Mouse (Mus musculus) myocyte (in vitro differentiated cells): ENCODE data around the gene Focad. TPM values are rescaled to one million over a fixed set of nuclear protein-coding genes. Genes with fewer than 3 reads are reported as not detected.

Experiments
- H3K27me3 ChIP-seq: one replicate; pipeline ENCODE4 v1.6.1; 2011; ENCODE audit not compliant: control insufficient read depth, insufficient read depth, insufficient read length
- H3K36me3 ChIP-seq: one replicate; pipeline ENCODE4 v1.6.1; 2011; ENCODE audit not compliant: control insufficient read depth, insufficient read depth
- H3K4me2 ChIP-seq: one replicate; pipeline ENCODE4 v1.6.1; 2011; ENCODE audit warnings: low read depth, control low read depth
- H3K4me3 ChIP-seq: one replicate; pipeline ENCODE4 v1.5.1; 2011; ENCODE audit warnings: mild to moderate bottlenecking, control low read depth, moderate library complexity
- H3K79me2 ChIP-seq: one replicate; pipeline ENCODE4 v1.6.1; 2011; ENCODE audit not compliant: control insufficient read depth, insufficient read depth
- H3ac ChIP-seq: one replicate; pipeline ENCODE4 v1.6.1; 2011; ENCODE audit not compliant: control insufficient read depth, insufficient read length
- CEBPB ChIP-seq: IDR thresholded peaks from 2 replicates; pipeline ENCODE4 v1.6.1; 2011; ENCODE audit warnings: mild to moderate bottlenecking, moderate library complexity; ENCODE audit not compliant: poor library complexity, insufficient read depth, severe bottlenecking
- E2F4 ChIP-seq: IDR thresholded peaks from one replicate; pipeline ENCODE4 v1.6.1; 2011; ENCODE audit warnings: mild to moderate bottlenecking, control low read depth, moderate library complexity; ENCODE audit not compliant: insufficient read depth
- MAX ChIP-seq: IDR thresholded peaks from one replicate; pipeline ENCODE4 v1.6.1; 2011; ENCODE audit warnings: low read depth, mild to moderate bottlenecking, control low read depth
- MYOD1 ChIP-seq, 3 experiments: IDR thresholded peaks; one replicate each; pipeline ENCODE4 v1.6.1; 2011; ENCODE audit warnings: control low read depth in 2 of 3, low read depth in 2 of 3, mild to moderate bottlenecking in 2 of 3, moderate library complexity in 1 of 3; ENCODE audit not compliant: insufficient read length in 2 of 3, control insufficient read depth in 1 of 3
- MYOG ChIP-seq, 3 experiments: IDR thresholded peaks; one replicate each; pipeline ENCODE4 v1.6.1; 2011; ENCODE audit warnings: control low read depth in 2 of 3, low read depth in 2 of 3, mild to moderate bottlenecking in 2 of 3; ENCODE audit not compliant: insufficient read length in 2 of 3, control insufficient read depth in 1 of 3, insufficient read depth in 1 of 3
- POLR2A ChIP-seq: IDR thresholded peaks from one replicate; pipeline ENCODE4 v1.6.1; 2011; ENCODE audit warnings: low read depth, mild to moderate bottlenecking, control low read depth, moderate library complexity; ENCODE audit not compliant: insufficient read length
- POLR2AphosphoS2 ChIP-seq: IDR thresholded peaks from one replicate; pipeline ENCODE4 v1.6.1; 2011; ENCODE audit warnings: low read depth, control low read depth; ENCODE audit not compliant: insufficient read length
- REST ChIP-seq: IDR thresholded peaks from one replicate; pipeline ENCODE4 v1.6.1; 2011; ENCODE audit warnings: mild to moderate bottlenecking, control low read depth, moderate library complexity; ENCODE audit not compliant: insufficient read depth, insufficient read length
- SRF ChIP-seq: IDR thresholded peaks from one replicate; pipeline ENCODE4 v1.6.1; 2011; ENCODE audit warnings: low read depth; ENCODE audit not compliant: control insufficient read depth, insufficient read length
- TCF12 ChIP-seq: IDR thresholded peaks from one replicate; pipeline ENCODE4 v1.6.1; 2011; ENCODE audit warnings: mild to moderate bottlenecking, control low read depth; ENCODE audit not compliant: poor library complexity, insufficient read depth, severe bottlenecking
- TCF3 ChIP-seq: IDR thresholded peaks from one replicate; pipeline ENCODE4 v1.6.1; 2011; ENCODE audit warnings: low read depth, control low read depth; ENCODE audit not compliant: insufficient read length
- USF1 ChIP-seq: IDR thresholded peaks from one replicate; pipeline ENCODE4 v1.6.1; 2011; ENCODE audit warnings: low read depth, mild to moderate bottlenecking, control low read depth, moderate library complexity
- polyA plus RNA-seq: library from polyadenylated mRNA; unstranded; fragments of >200 nt; fragmentation: generic; extraction: Trizol; gene quantifications from one replicate; pipeline ENCODE4 v1.2.1, GENCODE M21; 2012; ENCODE audit warnings: missing spikeins

The Focad gene
- polyA plus RNA-seq, 1 experiment: 15.3 TPM

DNA sequence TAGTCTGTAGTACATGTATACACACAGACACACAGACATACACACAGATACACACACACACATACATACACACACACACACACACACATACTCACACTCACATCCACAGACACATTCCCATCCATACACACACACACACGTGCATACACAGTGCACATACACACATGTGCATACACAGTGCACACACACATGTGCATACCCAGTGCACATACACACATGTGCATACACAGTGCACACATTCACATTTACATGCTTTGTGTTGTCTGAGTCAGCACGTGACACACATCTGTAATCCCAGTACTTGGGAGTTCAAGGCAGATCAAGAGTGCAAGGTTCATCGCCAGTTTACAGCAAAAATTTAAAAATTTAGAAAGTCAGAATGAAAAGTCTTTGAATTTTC lies 12.5 kb upstream of the Focad start:
- TF ChIP-seq POLR2A (no peak), SRF (no peak), CEBPB (no peak), MYOD1 (IDR thresholded peaks at IDR 0.05; ENCODE audit: control insufficient read depth in 1 of 3, insufficient read length in 2 of 3, low read depth in 2 of 3) (no peak), REST (no peak), TCF12 (no peak), E2F4 (no peak), MAX (no peak), MYOG (IDR thresholded peaks at IDR 0.05; ENCODE audit: control insufficient read depth in 1 of 3, insufficient read depth in 1 of 3, insufficient read length in 2 of 3, low read depth in 2 of 3) (no peak), USF1 (no peak), TCF3 (no peak), POLR2AphosphoS2 (no peak)
- no peaks in the 10 kb centered on the region for H3K79me2 ChIP-seq
- H3K4me3 ChIP-seq: no peak overlapping the region
- no peak overlapping the region for H3ac ChIP-seq
- no peaks in the 10 kb centered on the region for H3K36me3 ChIP-seq
- H3K27me3 ChIP-seq: no peaks in the 10 kb centered on the region
- peak overlapping the region; percentile 71 for H3K4me2 ChIP-seq

- Histone ChIP-seq H3K36me3 (no peaks in the 10 kb centered on the region), H3K27me3 (no peaks in the 10 kb centered on the region), H3ac (no peak overlapping the region), H3K4me3 (no peak overlapping the region), H3K79me2 (no peaks in the 10 kb centered on the region), H3K4me2 (no peak overlapping the region)
- no peak for TF ChIP-seq E2F4
- no peak for TF ChIP-seq USF1
- no peak for TF ChIP-seq SRF
- no peak for TF ChIP-seq CEBPB
- no peak for TF ChIP-seq REST
- no peak for TF ChIP-seq MYOG (IDR thresholded peaks at IDR 0.05; ENCODE audit: control insufficient read depth in 1 of 3, insufficient read depth in 1 of 3, insufficient read length in 2 of 3, low read depth in 2 of 3)
- TF ChIP-seq TCF3: no peak
- TF ChIP-seq POLR2AphosphoS2: no peak
- no peak for TF ChIP-seq MYOD1 (IDR thresholded peaks at IDR 0.05; ENCODE audit: control insufficient read depth in 1 of 3, insufficient read length in 2 of 3, low read depth in 2 of 3)
Observed at GRCm38 (mm10) chr4:88082381-88082780, 12.0 kb upstream of the Focad start.

DNA sequence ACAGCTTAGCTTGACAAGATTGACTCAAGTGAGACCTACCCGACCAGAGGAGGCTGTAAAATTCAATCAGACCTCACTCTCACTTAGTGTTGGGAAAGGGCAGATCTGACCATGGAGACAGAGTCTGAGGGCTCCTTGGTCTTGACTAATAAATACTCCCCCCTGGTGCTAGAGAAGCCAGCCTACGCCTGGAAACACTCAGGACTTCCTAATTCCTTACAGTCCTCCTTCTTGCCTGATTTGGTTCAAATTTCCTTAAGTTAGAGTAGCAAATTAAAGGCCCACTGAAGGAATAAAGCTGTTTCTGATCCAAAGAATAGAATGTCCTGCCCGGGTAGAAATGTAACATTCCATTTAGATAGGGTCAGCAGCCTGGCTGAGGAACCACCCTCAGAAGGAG lies 10.6 kb upstream of the Focad start:
- Histone ChIP-seq H3K4me3 (no peak overlapping the region), H3K79me2 (no peaks in the 10 kb centered on the region), H3ac (no peak overlapping the region), H3K36me3 (no peaks in the 10 kb centered on the region), H3K27me3 (no peaks in the 10 kb centered on the region), H3K4me2 (no peak overlapping the region)
- TF ChIP-seq SRF: no peak

DNA sequence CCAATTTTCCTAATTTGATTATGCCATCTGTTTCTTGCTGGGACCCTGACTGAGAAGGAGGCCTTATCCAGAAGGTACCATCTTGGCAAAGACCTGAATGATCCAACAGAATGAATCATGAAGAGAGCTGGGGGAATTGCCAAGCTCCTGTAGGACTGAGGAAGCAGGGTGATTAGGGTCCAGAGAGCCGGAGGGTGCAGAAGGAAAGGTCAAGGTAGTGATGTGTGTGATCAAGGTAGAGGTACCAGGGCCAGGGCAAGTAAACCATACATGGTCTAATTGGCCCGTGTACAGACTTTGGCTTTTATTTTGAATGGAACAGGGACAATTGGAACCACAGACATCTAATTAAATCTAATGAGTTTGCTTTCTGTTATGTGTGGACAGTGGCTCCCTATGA lies 4.1 kb upstream of the Focad start:
- H3K79me2 ChIP-seq: no peaks in the 10 kb centered on the region
- H3K4me3 ChIP-seq: no peak overlapping the region
- no peaks in the 10 kb centered on the region for H3K27me3 ChIP-seq
- no peak overlapping the region for H3ac ChIP-seq
- no peak overlapping the region for H3K4me2 ChIP-seq
- no peaks in the 10 kb centered on the region for H3K36me3 ChIP-seq
- TF ChIP-seq USF1 (no peak), REST (no peak), MAX (no peak), MYOG (IDR thresholded peaks at IDR 0.05; ENCODE audit: control insufficient read depth in 1 of 3, insufficient read depth in 1 of 3, insufficient read length in 2 of 3, low read depth in 2 of 3) (no peak), E2F4 (no peak), MYOD1 (IDR thresholded peaks at IDR 0.05; ENCODE audit: control insufficient read depth in 1 of 3, insufficient read length in 2 of 3, low read depth in 2 of 3) (no peak), SRF (no peak), POLR2A (no peak), POLR2AphosphoS2 (no peak), CEBPB (no peak), TCF12 (no peak), TCF3 (no peak)

DNA sequence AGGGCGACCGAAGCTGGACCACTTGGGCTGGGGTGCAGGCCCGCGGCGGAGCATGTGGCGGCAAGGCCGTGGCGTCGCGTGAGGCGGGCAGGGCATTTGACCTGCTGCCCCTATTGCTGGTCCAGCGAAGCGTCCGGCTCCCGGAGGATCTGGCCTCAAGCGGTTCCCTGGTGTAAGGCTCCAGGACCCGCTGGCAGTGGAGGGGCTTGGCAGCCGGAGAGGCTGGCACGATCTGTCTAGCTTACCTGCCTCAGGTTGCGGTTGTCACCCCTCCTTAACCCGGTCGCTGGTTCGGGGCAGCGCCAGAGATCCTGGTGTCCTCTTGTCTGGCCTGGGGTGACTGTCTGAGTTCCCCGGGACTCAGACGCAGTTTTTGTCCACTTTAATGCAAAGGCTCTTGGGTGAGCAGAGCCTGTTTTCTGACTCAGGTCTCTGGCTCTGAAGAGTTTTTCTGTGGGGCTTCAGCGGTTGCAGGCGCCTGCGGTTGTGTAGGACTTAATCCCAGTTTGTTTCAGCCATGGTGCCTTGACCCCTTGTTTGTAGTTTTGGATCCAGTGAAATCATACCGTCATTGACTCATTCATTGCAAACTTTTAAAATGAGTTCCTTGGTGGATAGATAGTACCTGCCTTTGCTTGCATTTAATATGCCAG lies 465 bp downstream of the Focad start:
- Histone ChIP-seq H3K79me2 (no peaks in the 10 kb centered on the region), H3K4me3 (peak overlapping the region; percentile 39), H3K36me3 (no peaks in the 10 kb centered on the region), H3K4me2 (peak overlapping the region; percentile 90), H3K27me3 (no peaks in the 10 kb centered on the region), H3ac (peak overlapping the region; percentile 38)
- peak in 2 of 3 experiments; percentile 30 to 37 for TF ChIP-seq MYOG (IDR thresholded peaks at IDR 0.05; ENCODE audit: control insufficient read depth in 1 of 3, insufficient read depth in 1 of 3, insufficient read length in 2 of 3, low read depth in 2 of 3)
- no peak for TF ChIP-seq TCF12
